Mouse (Mus musculus) brain, embryonic 14.5 days (tissue): Measurements from ENCODE around the gene 4933407L21Rik. TPM values are rescaled to one million over a fixed set of nuclear protein-coding genes. Genes with fewer than 3 reads are reported as not detected.

ENCODE experiments used
- DNase-seq: peaks from one replicate; pipeline ENCODE4 v3.0.0-alpha.2; 2011; ENCODE audit warnings: low read depth
- CTCF ChIP-seq: fragments of 200-500 bp; IDR thresholded peaks from 2 replicates; pipeline ENCODE4 v1.5.1; 2012; ENCODE audit warnings: inconsistent platforms, mild to moderate bottlenecking, moderate library complexity, borderline replicate concordance; ENCODE audit not compliant: insufficient read depth, insufficient read length; ENCODE audit errors: extremely low read depth
- POLR2A ChIP-seq: fragments of 200-500 bp; IDR thresholded peaks from 2 replicates; pipeline ENCODE4 v1.6.1; 2012; ENCODE audit warnings: mild to moderate bottlenecking, inconsistent platforms, borderline replicate concordance; ENCODE audit not compliant: poor library complexity, insufficient read depth, insufficient read length, severe bottlenecking; ENCODE audit errors: extremely low read depth
- polyA plus RNA-seq: library from polyadenylated mRNA; depleted of rRNA; stranded (reverse); fragments of >200 nt; gene quantifications from 2 replicates; pipeline ENCODE4 v1.2.3, GENCODE M21; 2012

The 4933407L21Rik gene
- polyA plus RNA-seq, 1 experiment, result 6.9 TPM

GRCm38 (mm10) chr1:85921725-85922124 lies 6.6 kb upstream of the 4933407L21Rik start:
- TF ChIP-seq POLR2A (no peak), CTCF (no peak)

GRCm38 (mm10) chr1:85922127-85922864 lies 6.0 kb upstream of the 4933407L21Rik start:
- no peak for TF ChIP-seq CTCF
- no peak for TF ChIP-seq POLR2A
- DNase-seq, result peak; percentile 84

More at GRCm38 (mm10) chr1:85921725-85922124, 6.6 kb upstream of the 4933407L21Rik start:
- peak; percentile 69 for DNase-seq

GRCm38 (mm10) chr1:85922865-85923211 lies 5.4 kb upstream of the 4933407L21Rik start:
- DNase-seq, result no peak
- no peak for TF ChIP-seq POLR2A
- TF ChIP-seq CTCF, result no peak

DNA sequence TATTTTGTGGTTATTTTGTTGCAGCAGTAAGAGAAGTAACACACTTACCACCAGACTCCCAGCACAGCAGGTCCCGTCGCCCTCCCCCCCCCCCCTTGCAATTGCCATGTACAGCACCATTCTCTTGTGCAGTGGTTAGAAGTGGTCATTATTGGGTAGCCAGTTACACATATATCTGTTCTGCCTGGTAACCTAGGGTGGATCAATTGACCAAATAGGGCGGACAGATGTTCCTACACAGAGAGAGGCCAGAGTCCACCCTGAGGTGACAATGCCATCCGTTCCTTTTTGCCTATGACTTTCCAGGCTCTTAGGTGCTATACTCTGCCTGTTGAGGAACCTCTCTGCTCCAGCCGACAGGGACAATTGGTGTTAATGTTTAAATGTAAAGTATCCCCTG lies 3.1 kb upstream of the 4933407L21Rik start:
- no peak for DNase-seq
- TF ChIP-seq POLR2A (no peak), CTCF (no peak)

DNA sequence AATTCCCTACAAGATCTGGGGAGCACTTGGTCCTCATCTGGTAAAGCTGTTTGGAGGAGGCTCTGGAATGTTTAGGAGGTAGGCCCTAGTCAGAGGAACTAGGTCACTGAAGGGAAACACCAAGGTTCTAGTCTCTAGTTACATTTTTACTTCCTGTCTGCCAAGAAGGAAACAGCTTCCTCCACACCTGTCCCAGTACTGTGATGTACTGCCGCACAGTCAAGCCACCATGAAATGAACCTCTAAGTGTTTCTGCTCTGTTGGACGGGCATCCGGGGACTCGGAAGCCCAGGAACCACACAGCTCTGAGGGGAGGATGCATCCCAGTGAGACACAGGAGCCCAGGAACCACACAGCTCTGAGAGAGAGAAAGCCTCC lies 394 bp downstream of the 4933407L21Rik start:
- no peak for DNase-seq
- no peak for TF ChIP-seq CTCF
- TF ChIP-seq POLR2A, result no peak

- TF ChIP-seq CTCF, result no peak
- TF ChIP-seq POLR2A, result no peak
- no peak for DNase-seq
These were observed 1.1 kb downstream of the 4933407L21Rik start for GRCm38 (mm10) chr1:85929406-85929805.

DNA sequence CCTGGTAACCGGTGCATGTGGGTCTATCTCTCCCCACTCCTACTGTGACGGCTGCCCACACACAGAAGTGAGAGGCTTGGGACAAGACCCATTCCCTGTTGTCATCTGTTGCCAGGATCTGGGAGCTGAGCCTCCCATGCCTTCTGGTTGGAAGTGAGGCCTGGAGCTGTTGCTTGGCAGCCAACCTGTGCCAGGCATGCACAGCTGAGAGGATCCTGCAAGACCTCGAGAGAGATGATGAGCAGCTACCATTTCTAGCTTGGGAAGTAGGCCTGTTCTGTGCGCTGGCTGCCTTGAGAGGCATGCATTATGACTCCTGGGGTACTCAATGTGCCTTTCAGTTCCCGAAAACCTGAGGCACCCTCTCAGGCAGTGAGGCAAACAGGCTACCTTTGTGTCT lies 2.9 kb downstream of the 4933407L21Rik start:
- TF ChIP-seq POLR2A (no peak), CTCF (no peak)
- DNase-seq, result peak; percentile 58

GRCm38 (mm10) chr1:85933226-85933625 lies 4.9 kb downstream of the 4933407L21Rik start:
- TF ChIP-seq CTCF (no peak), POLR2A (no peak)
- no peak for DNase-seq

GRCm38 (mm10) chr1:85933631-85934465 lies 5.6 kb downstream of the 4933407L21Rik start:
- peak; percentile 73 for DNase-seq
- TF ChIP-seq CTCF, result no peak
- no peak for TF ChIP-seq POLR2A

DNA sequence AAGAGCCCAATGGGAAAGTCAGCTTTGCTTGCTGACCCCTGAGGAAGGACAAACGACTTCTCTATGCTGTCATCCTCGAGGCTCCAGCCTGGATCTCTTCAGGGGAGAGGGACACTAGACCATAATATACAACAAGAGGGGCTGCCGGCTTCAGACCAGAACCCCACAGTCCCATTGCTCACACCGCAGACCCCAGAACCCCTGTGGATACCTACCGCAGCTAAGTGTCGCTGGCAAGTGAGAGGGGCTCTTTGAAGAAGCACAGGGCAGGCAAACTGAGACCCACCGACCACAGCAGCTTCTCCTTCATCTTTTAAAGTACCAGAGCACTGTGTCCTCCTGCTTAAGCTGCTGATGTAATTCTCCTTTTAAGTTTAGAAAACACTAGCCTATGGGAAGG lies 6.3 kb downstream of the 4933407L21Rik start:
- TF ChIP-seq CTCF, result no peak
- no peak for TF ChIP-seq POLR2A
- no peak for DNase-seq

DNA sequence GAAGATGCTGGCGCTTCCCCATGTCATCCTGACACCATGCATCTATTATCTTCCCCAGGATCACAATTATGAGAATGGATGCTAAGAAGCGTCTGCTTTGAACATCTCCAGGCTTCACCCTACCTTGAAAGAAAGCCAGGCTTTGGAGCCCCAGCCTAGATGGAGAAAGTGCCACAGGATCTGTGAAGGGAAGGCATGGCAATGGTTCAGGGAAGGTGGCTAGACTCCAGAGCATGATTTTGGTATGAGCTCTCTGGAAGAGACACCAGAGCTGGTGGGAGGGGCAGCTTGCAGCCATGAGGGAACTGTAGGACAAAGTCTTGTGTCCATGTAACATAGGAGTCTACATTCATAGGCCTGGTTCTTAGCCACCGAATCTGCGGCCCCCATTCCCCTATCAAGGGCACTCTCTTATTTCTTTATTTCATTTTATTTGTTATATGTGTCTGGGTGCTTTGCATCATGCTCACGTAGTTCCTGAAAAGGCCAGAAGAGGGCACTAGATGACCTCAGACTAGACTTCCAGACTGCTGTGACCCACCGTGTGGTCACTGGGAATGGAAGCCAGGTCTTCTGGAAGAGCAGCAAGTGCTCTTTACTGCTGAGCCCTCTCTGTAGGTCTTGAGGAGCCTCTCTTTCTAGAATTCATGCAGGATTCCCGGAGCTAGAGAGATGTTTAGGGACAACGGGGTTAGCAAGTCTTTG lies 7.0 kb downstream of the 4933407L21Rik start:
- peak; percentile 47 for DNase-seq
- TF ChIP-seq POLR2A, result no peak
- peak; percentile 53; the same call in 1 of the 2 replicates for TF ChIP-seq CTCF

DNA sequence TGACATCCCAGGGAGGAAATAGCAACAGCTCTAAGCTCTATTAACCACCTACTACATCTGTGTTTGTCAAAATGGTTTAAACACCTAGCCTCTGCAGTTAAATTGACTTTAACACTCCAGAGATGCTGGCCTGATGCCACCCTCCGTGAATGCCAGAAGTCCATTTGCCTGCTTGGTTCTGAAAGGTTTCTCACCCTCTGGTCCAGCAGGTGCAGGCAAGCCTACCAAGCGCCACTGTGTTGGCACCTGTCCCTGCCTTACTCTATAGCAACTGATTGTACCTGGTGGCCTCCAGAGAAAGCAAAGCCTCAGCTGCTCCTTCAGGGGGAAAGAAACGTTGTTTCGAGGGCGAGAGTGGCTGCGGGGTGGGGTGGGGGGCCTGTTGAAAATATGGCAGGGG lies 8.0 kb downstream of the 4933407L21Rik start:
- DNase-seq, result no peak
- no peak for TF ChIP-seq POLR2A
- no peak for TF ChIP-seq CTCF

- TF ChIP-seq POLR2A (no peak), CTCF (no peak)
- no peak for DNase-seq
These were observed 9.0 kb downstream of the 4933407L21Rik start for GRCm38 (mm10) chr1:85937323-85937722.
